Mouse (Mus musculus) gastrocnemius, adult 8-10 months (tissue): ENCODE measurements at regions not wholly inside any gene's neighbourhood (a gene's known extent, or its start where the extent isn't known, plus 50 kb on each side); places are given as distances from the start of the nearest gene placed in this dataset.

Source experiments
- DNase-seq, 2 experiments: peaks; one replicate each; pipeline ENCODE4 v3.0.0; 2022; ENCODE audit warnings: low spot score in 2 of 2

GRCm38 (mm10) chr6:100176914-100177560 lies 110.2 kb downstream of the Rybp start:
- no peak for DNase-seq

- DNase-seq = peak in 1 of 2 experiments; percentile 13
Observed at GRCm38 (mm10) chr6:100170711-100171348, 116.5 kb downstream of the Rybp start.

DNA sequence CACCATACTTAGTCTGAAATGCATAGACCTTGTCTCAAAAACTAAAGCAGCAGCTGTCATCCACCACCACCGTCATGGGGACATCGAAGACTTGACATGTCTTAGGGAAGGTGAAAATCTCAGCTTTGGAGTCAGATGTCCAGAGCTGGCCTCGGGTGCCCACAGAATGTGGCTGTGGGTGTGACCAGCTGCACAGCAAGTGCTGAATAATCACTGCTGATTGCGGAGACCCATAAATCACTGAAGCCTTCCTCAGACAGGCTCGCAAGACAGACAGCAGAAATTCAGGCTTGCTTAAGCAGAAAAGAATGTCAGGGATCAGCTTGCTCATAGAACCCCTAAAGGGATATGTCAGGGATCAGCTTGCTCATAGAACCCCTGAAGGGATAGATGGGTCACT lies 120.0 kb downstream of the Rybp start:
- DNase-seq = no peak

- no peak for DNase-seq
Observed at GRCm38 (mm10) chr6:100165746-100166145, 121.5 kb downstream of the Rybp start.

GRCm38 (mm10) chr6:100164162-100164561 lies 123.1 kb downstream of the Rybp start:
- no peak for DNase-seq

DNA sequence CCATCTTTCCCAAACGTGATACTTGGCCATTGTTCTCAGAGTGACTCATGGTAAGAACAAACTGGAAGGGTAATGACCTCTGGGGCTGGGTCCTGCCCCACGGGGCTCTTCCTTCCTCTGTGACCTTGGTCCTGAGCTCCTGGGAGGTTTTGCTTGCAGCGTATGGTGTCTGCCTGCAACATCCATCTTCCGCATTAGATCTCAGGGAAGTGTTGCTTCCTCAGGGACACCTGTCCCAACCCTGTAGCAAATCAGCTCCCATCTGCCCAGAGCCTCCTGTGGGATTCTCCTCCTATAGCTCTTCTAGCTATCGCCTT lies 123.5 kb downstream of the Rybp start:
- no peak for DNase-seq

DNA sequence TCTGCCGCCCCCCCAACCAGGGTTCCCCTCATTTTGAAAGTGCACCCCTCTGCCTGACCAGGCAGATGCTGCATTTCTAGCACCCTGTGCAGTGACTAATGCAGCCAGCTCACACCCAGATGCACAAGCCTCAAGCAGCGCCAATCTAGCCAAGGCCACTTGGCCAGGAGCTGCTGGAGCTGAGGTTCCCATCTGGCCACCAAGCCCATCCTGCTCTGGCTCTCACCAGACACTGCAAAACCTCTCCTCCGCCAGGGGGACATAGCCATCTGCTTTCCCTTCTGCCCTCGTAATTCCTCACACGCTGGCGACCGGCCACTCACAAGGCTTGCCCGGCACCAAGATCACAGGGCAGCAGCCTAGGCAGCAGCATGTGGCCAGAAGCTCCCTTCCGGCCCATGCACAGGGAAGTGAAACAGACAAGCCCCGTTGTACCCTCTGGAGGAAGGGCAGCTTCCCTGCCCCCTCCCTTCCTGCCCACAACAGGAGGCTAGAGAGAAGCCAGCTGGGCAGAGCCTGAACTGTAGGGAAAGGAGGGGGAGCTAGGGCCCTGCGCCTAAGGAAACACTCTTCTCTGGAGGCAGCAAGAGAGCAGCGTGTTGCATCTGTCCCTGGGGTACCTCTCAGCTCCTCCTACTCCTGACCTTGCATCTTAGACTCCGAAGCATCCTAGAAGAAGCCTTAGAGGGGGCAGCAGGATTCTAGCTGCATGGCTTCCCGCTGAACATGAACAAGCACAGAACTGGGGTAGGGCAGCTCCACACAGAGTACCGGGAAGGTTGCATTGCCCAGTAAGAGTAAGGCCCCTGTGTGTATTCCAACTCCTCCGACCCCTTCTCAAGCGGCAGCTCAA lies 124.1 kb downstream of the Rybp start:
- DNase-seq = peak; percentile 74 to 86

DNA sequence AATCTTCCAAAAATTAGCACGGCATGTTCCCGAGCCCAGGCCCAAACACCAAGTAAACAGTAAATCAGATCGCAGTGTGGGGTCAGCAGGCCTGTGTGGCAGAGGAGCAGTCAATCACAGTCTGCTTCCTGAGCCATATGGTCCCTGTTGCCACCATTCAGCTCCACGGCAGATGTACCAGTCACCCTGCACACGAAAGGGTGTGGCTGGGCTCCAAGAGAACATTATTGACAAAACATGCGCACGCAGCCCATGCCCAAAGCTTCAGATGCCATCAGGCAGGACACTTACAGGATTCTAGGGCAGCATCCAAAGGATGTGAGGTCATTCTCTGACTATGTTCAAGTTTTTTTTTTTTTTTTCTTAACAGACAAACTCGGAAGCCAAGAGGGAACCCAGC lies 126.6 kb downstream of the Rybp start:
- no peak for DNase-seq

DNA sequence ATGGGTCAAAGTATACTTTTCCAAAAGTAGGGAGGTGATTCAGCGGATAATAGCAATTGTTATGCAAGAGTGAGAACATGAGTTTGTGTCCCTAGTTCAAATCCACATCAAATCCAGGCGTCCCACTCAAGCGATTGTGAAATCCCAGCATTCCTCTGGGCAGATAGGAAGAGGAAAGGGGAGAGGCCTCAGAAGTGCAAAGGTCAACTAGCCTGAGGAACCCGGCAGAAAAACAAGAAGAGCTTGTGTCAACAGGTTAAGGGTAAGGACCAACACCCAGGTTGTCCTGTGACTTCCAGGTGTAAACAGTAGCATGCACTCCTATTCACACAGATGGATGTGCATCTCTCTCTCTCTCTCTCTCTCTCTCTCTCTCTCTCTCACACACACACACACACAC lies 127.5 kb downstream of the Rybp start:
- no peak for DNase-seq

DNA sequence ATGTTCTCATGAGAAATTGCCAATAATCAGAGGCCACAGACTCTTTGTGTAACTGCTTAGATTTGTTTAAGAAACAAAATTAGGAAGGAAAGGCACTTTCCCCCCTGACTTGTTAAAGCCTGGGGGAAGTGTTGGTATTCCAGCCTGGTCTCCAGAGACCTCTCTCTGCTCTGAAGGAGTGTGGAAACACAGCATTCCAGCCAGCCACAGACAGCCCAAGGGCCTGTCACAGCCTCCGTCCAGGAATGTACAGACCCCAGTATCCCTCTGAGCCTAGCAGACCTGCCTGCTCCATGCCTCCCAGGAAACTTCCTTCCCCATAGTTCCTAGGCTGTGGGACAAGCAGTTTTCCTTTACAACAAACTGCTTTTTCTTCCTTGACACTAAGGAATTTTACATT lies 128.0 kb downstream of the Rybp start:
- DNase-seq = no peak

DNA sequence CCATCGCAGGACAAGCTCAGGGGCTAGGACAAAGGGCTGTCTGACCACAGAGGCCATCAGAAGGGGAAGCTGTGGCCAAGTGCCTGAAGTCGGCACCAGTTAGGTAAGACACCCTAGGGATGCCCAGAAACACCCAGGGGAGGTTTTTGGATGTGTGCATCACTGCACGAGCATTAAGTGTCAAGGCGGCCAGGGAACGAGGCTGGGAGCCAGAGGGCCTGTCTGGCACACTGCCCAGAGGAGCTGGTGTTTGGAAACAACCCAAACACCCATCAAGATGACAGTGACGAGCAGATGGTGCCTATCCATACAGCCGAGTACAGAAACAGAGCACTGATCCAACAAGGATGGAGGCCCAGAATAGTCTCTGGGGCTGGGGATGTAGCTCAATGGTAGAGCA lies 130.0 kb downstream of the Rybp start:
- DNase-seq = no peak

GRCm38 (mm10) chr6:100156163-100156562 lies 131.1 kb downstream of the Rybp start:
- DNase-seq = no peak

DNA sequence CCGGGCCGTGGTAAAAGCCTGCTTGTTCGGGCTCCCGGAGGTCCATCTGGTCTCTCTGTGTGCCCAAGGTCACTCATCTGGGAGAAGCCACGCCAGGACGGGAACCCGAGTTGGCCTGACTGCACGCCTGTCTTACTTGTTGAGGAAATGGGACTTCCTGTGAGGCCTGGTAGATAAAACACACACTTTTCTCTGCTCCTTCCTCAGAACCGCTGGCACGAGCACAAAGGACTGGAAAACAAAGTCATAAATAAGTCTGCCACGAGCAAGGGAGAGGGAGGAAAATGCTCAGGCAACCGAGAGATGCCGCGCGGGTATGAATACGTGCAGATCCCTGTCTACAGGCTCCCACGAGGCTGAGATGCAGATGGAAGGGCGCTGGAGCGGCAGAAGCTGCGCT lies 131.6 kb downstream of the Rybp start:
- DNase-seq = no peak

- DNase-seq = no peak
Observed at GRCm38 (mm10) chr6:100151447-100151846, 135.8 kb downstream of the Rybp start.

DNA sequence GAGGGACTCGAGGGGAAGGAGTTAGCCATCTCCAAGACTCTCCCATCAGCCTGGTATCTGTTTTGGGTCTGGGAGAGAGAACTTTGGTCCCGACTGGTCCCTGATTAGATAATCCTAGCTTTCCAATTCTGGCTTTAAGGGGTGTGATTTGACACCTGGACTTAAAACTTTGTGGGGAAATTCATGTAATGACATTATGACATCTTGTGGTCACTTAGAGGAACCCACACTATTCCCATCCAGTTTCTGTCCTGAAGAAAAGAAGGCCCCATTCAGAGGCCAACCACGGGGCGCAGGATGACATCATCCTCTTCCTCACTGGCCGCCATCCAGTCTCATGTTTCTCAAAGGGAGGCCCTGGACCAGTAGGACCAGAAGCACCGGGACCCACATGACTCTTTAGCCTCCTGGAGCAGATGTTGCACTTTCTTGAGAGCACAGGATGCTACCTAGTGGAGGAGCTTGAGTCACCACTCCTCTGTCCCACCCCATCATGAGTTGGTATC lies 136.5 kb downstream of the Rybp start:
- DNase-seq = no peak

DNA sequence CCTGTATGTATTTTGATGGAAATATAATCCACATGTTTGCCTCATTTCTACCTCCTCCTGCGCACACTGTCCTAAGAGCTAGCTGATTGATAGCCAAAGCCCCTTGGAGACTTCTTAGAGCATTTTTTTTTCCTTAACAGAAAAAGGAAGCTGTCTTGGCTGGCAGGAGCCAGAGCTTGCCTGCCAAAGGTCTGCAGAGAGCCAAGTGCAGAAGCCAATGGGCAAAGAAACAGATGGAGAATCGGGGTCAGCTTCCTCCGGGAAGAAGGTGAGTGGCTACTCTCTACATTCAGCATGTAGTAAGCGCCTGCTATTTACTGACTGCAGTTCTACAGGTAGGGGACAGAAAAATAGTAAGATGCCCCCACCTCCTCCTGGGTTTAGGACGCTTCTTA lies 137.8 kb downstream of the Rybp start:
- peak in 1 of 2 experiments; percentile 29 for DNase-seq

DNA sequence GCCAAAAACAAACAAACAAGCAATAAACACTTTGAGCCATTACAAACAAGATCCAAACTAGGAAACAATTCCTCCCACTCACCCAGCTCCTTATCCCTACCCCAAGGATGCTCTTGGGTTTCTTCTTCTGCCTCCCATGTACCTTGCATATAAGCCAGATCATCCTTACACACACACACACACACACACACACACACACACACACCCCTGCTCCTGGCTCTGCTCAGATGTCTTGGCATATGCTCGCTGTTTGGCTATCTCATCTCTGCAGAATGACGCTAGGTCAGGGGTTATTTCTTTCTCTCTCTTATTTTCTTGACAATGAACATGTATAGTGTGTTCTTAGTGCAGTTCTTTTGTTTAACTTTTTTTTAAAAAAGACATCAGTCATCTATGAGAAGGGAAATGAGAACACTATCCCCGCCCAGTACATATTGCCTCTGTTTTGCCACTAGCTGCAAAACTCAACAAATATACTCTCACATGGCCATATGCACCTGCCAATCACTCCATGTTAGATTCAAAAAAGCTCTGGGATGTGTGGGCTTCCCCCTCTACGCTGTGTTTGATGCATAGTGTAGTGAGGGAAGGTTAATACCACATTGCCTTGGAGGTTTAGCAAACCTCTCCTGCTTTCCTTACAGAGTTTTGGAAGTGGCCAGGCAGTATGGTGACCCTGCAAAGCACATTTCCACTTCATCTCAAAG lies 138.4 kb downstream of the Rybp start:
- no peak for DNase-seq

DNA sequence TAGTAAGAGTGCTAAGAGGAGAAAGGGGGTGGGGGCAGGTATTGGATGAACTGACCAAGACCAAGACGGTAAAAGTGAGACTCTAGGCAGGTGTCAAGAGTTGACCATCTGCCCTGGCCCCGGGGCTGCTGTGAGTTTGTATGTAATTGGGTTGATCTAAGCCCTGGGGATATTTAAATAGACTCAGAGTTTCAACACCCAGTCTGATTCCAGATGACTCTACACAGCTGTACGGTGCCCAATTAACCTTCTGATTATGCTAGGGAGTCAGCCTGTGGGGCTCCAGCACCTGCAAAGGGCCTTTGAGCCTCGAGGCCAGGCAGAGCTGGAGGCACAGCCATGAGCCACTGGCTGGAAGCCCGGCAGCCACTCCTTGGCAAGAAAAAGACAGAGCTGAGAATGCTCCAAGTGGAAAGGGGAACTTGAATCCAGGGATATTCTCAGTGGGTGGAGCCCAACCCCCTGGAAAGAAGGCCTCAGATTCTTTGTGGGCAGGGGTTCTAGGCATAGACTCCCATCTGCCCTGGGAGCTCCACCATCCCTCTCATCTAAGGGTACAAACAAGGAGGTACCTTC lies 140.8 kb downstream of the Rybp start:
- peak in 1 of 2 experiments; percentile 51 for DNase-seq

GRCm38 (mm10) chr6:100145869-100146268 lies 141.4 kb downstream of the Rybp start:
- no peak for DNase-seq

GRCm38 (mm10) chr6:100144544-100145287 lies 142.6 kb downstream of the Rybp start:
- no peak for DNase-seq
